ENCODE assay signal across 22 mouse cellular contexts in the genomic region with DNA sequence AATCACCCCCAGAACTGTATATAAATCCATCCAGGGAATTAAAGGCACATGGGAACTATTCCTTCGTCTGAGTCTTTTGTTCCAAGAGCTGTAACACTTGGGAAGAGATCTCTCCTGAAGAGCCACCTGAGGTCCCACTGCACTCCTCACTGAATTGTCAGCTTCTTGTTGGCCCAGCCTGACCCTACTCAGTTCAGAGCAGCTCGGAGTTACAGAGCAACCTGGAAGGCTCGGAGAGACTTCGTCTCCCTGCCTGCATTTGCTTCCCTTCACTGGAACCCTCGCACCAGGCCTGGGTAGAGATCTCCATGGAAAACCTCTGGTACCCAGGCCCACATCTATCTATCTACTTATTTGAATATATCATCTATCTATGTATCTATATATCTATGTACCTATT. TPM values are rescaled to one million over a fixed set of nuclear protein-coding genes. Genes with fewer than 3 reads are reported as not detected.
"Had no signal": no experiment of that assay in that cellular context is flagged by ENCODE, and none has a peak within 500 bp of the region (broad histone marks: within the 10 kb centered on the region; RNA-seq: fewer than 3 reads in every experiment).

No protein-coding gene starts in this region.

- DNase-seq: retina, postnatal 1 day; right cerebral cortex, adult 18-20 months; right cerebral cortex, postnatal 14 days; right cerebral cortex, postnatal 25 days; right cerebral cortex, postnatal 4 days; spleen, adult 18-20 months; thymus, adult 18-20 months; thymus, adult 2 months; thymus, postnatal 14 days; thymus, postnatal 25 days; thymus, postnatal 36 days; thymus, postnatal 4 days had no signal

- H3K36me3 ChIP-seq: neural tube, embryonic 13.5 days; neural tube, embryonic 15.5 days; stomach, embryonic 15.5 days had no signal

- H3K27ac ChIP-seq: neural tube, embryonic 13.5 days; neural tube, embryonic 15.5 days; stomach, embryonic 15.5 days; stomach, postnatal 0 days had no signal

- H3K4me3 ChIP-seq: neural tube, embryonic 13.5 days; neural tube, embryonic 15.5 days; stomach, embryonic 15.5 days had no signal

- H3K4me1 ChIP-seq: neural tube, embryonic 13.5 days; neural tube, embryonic 15.5 days; stomach, embryonic 15.5 days had no signal

- H3K27me3 ChIP-seq: neural tube, embryonic 13.5 days; neural tube, embryonic 15.5 days; stomach, embryonic 15.5 days had no signal

- H3K9me3 ChIP-seq: neural tube, embryonic 13.5 days; neural tube, embryonic 15.5 days; stomach, embryonic 15.5 days had no signal

RNA-seq across cellular contexts. Expression of gene 1700012B07Rik, which starts 40.0 kb away (rescaled TPM):
- total RNA-seq: neutrophil, adult 5-6 weeks had no signal
- polyA plus RNA-seq: neural tube, embryonic 13.5 days; neural tube, embryonic 14.5 days; neural tube, embryonic 15.5 days; small intestine, adult 2 months; spleen, adult 2 months; stomach, embryonic 14.5 days; stomach, embryonic 15.5 days; stomach, embryonic 16.5 days; stomach, postnatal 0 days had no signal
